8 mouse cellular contexts compared by ENCODE assay signal in the genomic region with DNA sequence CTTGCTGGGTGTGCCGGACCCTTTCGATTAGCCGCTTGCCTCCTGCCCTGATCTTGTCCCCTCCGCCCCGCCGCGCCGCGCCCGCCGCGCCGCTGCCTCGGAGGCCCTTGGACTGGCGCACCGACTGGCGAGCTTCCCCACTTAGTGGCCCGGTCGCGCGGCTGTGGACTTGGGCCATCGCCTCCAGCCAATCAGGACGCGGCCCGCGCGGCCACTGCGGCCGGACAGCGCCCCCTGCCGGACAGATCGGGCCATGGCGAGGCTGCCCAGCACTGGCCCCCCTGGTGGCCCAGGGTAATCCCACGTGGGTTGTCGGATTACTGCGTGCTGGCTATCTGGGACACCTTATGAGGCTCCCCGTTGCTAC. TPM values are rescaled to one million over a fixed set of nuclear protein-coding genes. Genes with fewer than 3 reads are reported as not detected.
DNase-seq lines count a peak whose midpoint lies in the region; ATAC-seq and TF ChIP-seq lines count a peak whose summit lies in the region.

A gene (minus strand): TSS at position 114 of the 367 bp plus-strand sequence.

- peak within 1 kb of the TSS; percentile 70 for H3K9ac ChIP-seq in forebrain, embryonic 13.5 days
- peak within 1 kb of the TSS; percentile 36; the same call in 1 of the 2 replicates for H3K9ac ChIP-seq in heart, postnatal 0 days (replicated peaks; ENCODE audit: low read depth, low read length)
- no peak within 1 kb of the TSS; the same call in 1 of the 2 replicates for H3K9ac ChIP-seq in liver, embryonic 16.5 days (ENCODE audit: low read depth, low read length)
- peak within 1 kb of the TSS; percentile 70 for H3K9ac ChIP-seq in neural tube, embryonic 15.5 days (replicated peaks)

- H3K27ac ChIP-seq in forebrain, embryonic 13.5 days, result peak within 1 kb of the TSS; percentile 59
- H3K27ac ChIP-seq in heart, postnatal 0 days (ENCODE audit: low read depth), result no peak within 1 kb of the TSS
- no peak within 1 kb of the TSS for H3K27ac ChIP-seq in liver, embryonic 16.5 days (ENCODE audit: low read length)
- peak within 1 kb of the TSS; percentile 85 for H3K27ac ChIP-seq in neural tube, embryonic 15.5 days (replicated peaks)

- H3K4me3 ChIP-seq in forebrain, embryonic 13.5 days, result peak within 1 kb of the TSS; percentile 60
- peak within 1 kb of the TSS; percentile 50 for H3K4me3 ChIP-seq in heart, postnatal 0 days (ENCODE audit: low read depth, low read length)
- peak within 1 kb of the TSS; percentile 55 for H3K4me3 ChIP-seq in liver, embryonic 16.5 days (ENCODE audit: low read depth, low read length)
- H3K4me3 ChIP-seq in neural tube, embryonic 15.5 days (replicated peaks), result peak within 1 kb of the TSS; percentile 70

- DNase-seq in CD4-positive, CD25-positive, alpha-beta regulatory T cell, adult 2 months (ENCODE audit: low read depth, low spot score), result peak; percentile 60
- peak; percentile 70 for DNase-seq in c-Kit-positive CD71-negative TER-119-negative erythroid progenitor cells, embryonic 14.5 days (ENCODE audit: low read depth)
- peak; percentile 78 for DNase-seq in heart, postnatal 0 days (ENCODE audit: low spot score)
- peak; percentile 25 for DNase-seq in large intestine, adult 2 months (ENCODE audit: low read depth, low spot score)
- peak; percentile 98 for DNase-seq in testis, postnatal 10 days (ENCODE audit: low spot score)

- WGBS in forebrain, embryonic 13.5 days, result 0% methylated on average over 36 of the region's 37 CpGs
- WGBS in heart, postnatal 0 days, result under 1% methylated on average over 37 of the region's 37 CpGs
- under 1% methylated on average over 37 of the region's 37 CpGs for WGBS in large intestine, adult 2 months
- WGBS in liver, embryonic 16.5 days (ENCODE audit: insufficient replicate concordance), result 0% methylated on average over 37 of the region's 37 CpGs
- WGBS in neural tube, embryonic 15.5 days, result under 1% methylated on average over 37 of the region's 37 CpGs

- H3K4me2 ChIP-seq in forebrain, embryonic 13.5 days, result peak within 1 kb of the TSS; percentile 99
- H3K4me2 ChIP-seq in heart, postnatal 0 days (ENCODE audit: low read depth, low read length), result peak within 1 kb of the TSS; percentile 91
- H3K4me2 ChIP-seq in liver, embryonic 16.5 days (ENCODE audit: low read depth, low read length), result peak within 1 kb of the TSS; percentile 78
- H3K4me2 ChIP-seq in neural tube, embryonic 15.5 days, result peak within 1 kb of the TSS; percentile 99

- H3K36me3 ChIP-seq in forebrain, embryonic 13.5 days (ENCODE audit: poor library complexity, severe bottlenecking), result no peaks in the 10 kb centered on the region
- H3K36me3 ChIP-seq in heart, postnatal 0 days (replicated peaks; ENCODE audit: control insufficient read depth, insufficient read depth, low read length), result no peaks in the 10 kb centered on the region
- H3K36me3 ChIP-seq in liver, embryonic 16.5 days (ENCODE audit: control insufficient read depth, insufficient read depth), result no peaks in the 10 kb centered on the region
- no peaks in the 10 kb centered on the region for H3K36me3 ChIP-seq in neural tube, embryonic 15.5 days

- H3K4me1 ChIP-seq in forebrain, embryonic 13.5 days, result peaks cover 13% of the 10 kb centered on the region
- H3K4me1 ChIP-seq in heart, postnatal 0 days (ENCODE audit: control insufficient read depth, insufficient read depth), result peaks cover 6% of the 10 kb centered on the region
- peaks cover 4% of the 10 kb centered on the region for H3K4me1 ChIP-seq in liver, embryonic 16.5 days (ENCODE audit: control insufficient read depth, low read depth, low read length)
- peaks cover 18% of the 10 kb centered on the region for H3K4me1 ChIP-seq in neural tube, embryonic 15.5 days

- peak; percentile 90 for ATAC-seq in forebrain, embryonic 13.5 days
- peak; percentile 92 for ATAC-seq in heart, postnatal 0 days (ENCODE audit: insufficient read depth, low read depth)
- peak; percentile 85 for ATAC-seq in liver, embryonic 16.5 days (ENCODE audit: low read depth)
- ATAC-seq in neural tube, embryonic 15.5 days (ENCODE audit: low FRiP score), result peak; percentile 93

- H3K27me3 ChIP-seq in forebrain, embryonic 13.5 days, result peaks cover 23% of the 10 kb centered on the region
- H3K27me3 ChIP-seq in heart, postnatal 0 days (ENCODE audit: control insufficient read depth, insufficient read depth, low read length), result peaks cover 24% of the 10 kb centered on the region
- H3K27me3 ChIP-seq in liver, embryonic 16.5 days (ENCODE audit: control insufficient read depth, insufficient read depth, low read depth, low read length), result peaks cover 28% of the 10 kb centered on the region
- H3K27me3 ChIP-seq in neural tube, embryonic 15.5 days (replicated peaks), result peaks cover 13% of the 10 kb centered on the region

- peak; percentile 96 for TF ChIP-seq CTCF in heart, postnatal 0 days (IDR thresholded peaks at IDR 0.05; ENCODE audit: low read depth)

- no peak for TF ChIP-seq EP300 in heart, postnatal 0 days (IDR thresholded peaks at IDR 0.05; ENCODE audit: low read depth)

- H3K9me3 ChIP-seq in forebrain, embryonic 13.5 days (replicated peaks), result no peaks in the 10 kb centered on the region
- H3K9me3 ChIP-seq in heart, postnatal 0 days (replicated peaks; ENCODE audit: control insufficient read depth, low read length), result no peaks in the 10 kb centered on the region
- H3K9me3 ChIP-seq in liver, embryonic 16.5 days (replicated peaks; ENCODE audit: control insufficient read depth, low read length), result no peaks in the 10 kb centered on the region
- no peaks in the 10 kb centered on the region for H3K9me3 ChIP-seq in neural tube, embryonic 15.5 days (replicated peaks)

RNA-seq across cellular contexts. Expression of the gene that starts here (rescaled TPM):
- polyA plus RNA-seq in forebrain, embryonic 13.5 days (2015; fragmentation: Nextera tagmentation; extraction: Ambion mirVana), result 1.8 and 1.9 TPM in 2 replicates
- total RNA-seq in heart, postnatal 0 days (2014; rRNA removed; ENCODE audit: low replicate concordance), result 0.43 and 17.2 TPM in 2 replicates
- polyA plus RNA-seq in heart, postnatal 0 days (2015; fragmentation: Nextera tagmentation; extraction: Ambion mirVana), result 1.1 and 1.5 TPM in 2 replicates
- polyA plus RNA-seq in large intestine, adult 2 months (2012; rRNA removed), result 18.2 and 22.5 TPM in 2 replicates
- polyA plus RNA-seq in liver, embryonic 16.5 days (2015; fragmentation: Nextera tagmentation; extraction: Ambion mirVana), result 0.05 and 0.28 TPM in 2 replicates
- polyA plus RNA-seq in neural tube, embryonic 15.5 days (2015; fragmentation: Nextera tagmentation; extraction: Ambion mirVana), result 10.0 and 10.5 TPM in 2 replicates

Comparison
In these comparisons a context has a peak if more than half of its experiments do, and no peak if none do; other contexts are left out.
1. Peak in ATAC-seq, H3K4me3 ChIP-seq and H3K4me2 ChIP-seq in liver, embryonic 16.5 days; RNA of the gene not detected or under 1 TPM.
2. DNase-seq: peak in every context shown above with its lines; median percentile 98 in testis, postnatal 10 days; 78 in heart, postnatal 0 days; 70 in c-Kit-positive CD71-negative TER-119-negative erythroid progenitor cells, embryonic 14.5 days; 60 in CD4-positive, CD25-positive, alpha-beta regulatory T cell, adult 2 months; 25 in large intestine, adult 2 months.
3. H3K27ac ChIP-seq: peak in forebrain, embryonic 13.5 days (single experiment) and neural tube, embryonic 15.5 days (single experiment); none in heart, postnatal 0 days (single experiment) and liver, embryonic 16.5 days (single experiment).
4. Peak in every context shown above with its lines, with median percentiles within 50 percentile points of each other: ATAC-seq, H3K4me2 ChIP-seq and H3K4me3 ChIP-seq.